Mouse (Mus musculus): Measurements from ENCODE around the gene Sgca. TPM values are rescaled to one million over a fixed set of nuclear protein-coding genes. Genes with fewer than 3 reads are reported as not detected.

Sgca gene
- total RNA-seq, 2 experiments from 2014 or later: 0.44 TPM; not detected in 1

DNA sequence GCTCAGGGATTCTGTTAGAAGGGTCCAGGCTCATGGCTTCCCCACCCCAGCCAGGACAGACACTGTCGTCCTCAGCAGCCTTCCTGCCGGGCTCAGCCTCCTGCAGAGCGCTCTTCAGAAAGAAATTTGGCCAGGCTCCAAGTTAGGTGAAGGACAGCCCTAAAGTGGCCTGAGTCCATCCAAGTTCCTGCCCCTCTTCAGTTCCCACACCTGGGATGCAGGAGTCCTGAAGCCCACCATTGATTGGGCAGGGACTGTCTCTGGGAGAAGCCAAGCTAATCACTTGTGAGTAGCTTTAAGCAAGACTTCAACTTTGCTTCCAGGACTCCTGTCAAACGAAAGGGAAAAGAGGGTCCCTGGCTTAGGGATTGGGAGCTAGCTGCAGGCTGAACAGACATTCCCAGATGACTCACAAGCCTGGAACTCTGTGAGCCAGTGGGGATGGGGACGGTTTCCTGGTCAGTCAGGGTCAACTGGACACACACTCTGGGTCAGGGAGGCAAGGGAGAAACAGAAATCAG, 48.3 kb downstream of the Sgca start:
- Histone ChIP-seq H3K27ac (no peak overlapping the region), H3K4me3 (no peak overlapping the region)
- no peak for DNase-seq (ENCODE audit: low spot score in 2 of 2)
- TF ChIP-seq CTCF (conservative IDR thresholded peaks at IDR 0.05): no peak

DNA sequence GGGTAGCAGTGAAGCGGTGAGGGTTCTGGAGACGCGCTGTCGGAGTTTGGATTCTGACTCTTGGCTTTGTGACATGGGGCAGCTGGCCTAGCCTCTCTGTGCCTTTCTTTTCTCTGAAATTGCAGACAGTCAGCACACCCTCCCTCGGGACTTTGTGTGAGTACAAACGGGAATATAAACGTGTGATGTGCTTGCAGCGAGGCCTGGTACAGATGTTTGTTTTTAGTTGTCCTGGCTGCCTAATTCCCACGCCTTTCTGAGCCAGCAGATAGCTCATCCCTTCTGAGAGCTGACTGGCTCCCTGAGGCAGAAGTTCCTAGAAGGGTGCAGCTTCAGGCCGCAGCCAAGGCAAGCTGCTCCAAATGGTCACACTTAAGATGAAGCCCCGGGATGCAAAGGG, 49.7 kb downstream of the Sgca start:
- no peak overlapping the region for H3K27ac ChIP-seq
- no peak for TF ChIP-seq CTCF (conservative IDR thresholded peaks at IDR 0.05)
- no peak overlapping the region for H3K4me3 ChIP-seq
- DNase-seq (ENCODE audit: low spot score in 2 of 2): no peak

DNA sequence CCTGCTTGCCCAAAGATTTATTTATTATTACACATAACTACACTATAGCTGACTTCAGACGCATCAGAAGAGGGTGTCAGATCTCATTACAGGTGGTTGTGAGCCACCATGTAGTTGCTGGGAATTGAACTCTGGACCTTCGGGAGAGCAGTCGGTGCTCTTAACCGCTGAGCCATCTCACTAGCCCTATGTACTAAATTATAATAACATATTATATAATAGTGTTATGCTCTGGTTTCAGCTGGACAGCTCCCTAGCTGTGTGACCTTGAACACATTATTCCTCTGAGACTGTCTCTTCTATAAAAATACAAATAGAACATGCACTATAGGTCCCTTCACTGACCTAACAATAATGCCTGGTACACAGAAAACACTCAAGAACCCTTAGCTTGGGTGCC, 51.1 kb downstream of the Sgca start:
- H3K27ac ChIP-seq: no peak overlapping the region
- H3K4me3 ChIP-seq: no peak overlapping the region
- no peak for TF ChIP-seq CTCF (conservative IDR thresholded peaks at IDR 0.05)
- no peak for DNase-seq (ENCODE audit: low spot score in 2 of 2)

DNA sequence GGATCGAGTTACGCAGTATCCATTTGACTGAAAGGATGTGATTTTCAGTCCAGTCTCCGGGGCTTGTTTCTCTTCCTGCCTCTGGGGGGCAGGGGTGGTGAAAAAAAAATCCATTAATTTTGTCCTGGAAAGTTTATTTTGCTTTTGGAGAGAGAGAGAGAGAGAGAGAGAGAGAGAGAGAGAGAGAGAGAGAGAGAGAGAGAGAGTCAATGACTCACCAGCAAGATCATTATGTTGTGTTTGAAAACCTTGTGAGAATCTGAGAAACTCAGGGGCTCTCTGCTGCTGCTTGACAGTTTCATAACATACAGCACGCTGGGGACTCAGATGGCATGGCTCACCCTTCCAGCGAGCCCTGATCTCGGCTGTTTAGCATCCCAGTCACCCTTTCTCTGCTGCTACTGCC, 55.1 kb downstream of the Sgca start:
- DNase-seq (ENCODE audit: low spot score in 2 of 2): no peak
- no peak overlapping the region for H3K4me3 ChIP-seq
- H3K27ac ChIP-seq: no peak overlapping the region
- TF ChIP-seq CTCF (conservative IDR thresholded peaks at IDR 0.05): peak; percentile 31; the same call in 1 of the 2 replicates

DNA sequence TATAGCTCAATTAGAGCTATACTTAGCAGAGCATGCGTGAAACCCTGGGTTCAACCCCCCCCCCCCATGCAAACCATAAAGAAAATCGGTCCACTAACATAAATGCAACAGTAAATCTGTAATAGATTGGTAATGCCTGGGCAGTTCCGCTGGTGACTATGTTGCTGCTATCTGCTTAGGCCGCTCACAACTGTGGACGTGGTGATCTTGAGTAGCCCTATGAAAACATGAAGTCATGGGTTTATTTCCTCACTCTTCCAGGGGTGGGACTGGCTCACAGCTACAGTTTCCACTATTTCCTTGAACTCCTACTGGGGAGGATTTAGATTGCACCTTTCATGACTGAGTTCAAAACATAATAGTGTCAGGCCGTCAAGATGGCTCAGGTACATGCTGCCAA, 58.4 kb downstream of the Sgca start:
- Histone ChIP-seq H3K27ac (no peak overlapping the region), H3K4me3 (no peak overlapping the region)
- no peak for TF ChIP-seq CTCF (conservative IDR thresholded peaks at IDR 0.05)
- no peak for DNase-seq (ENCODE audit: low spot score in 2 of 2)

DNA sequence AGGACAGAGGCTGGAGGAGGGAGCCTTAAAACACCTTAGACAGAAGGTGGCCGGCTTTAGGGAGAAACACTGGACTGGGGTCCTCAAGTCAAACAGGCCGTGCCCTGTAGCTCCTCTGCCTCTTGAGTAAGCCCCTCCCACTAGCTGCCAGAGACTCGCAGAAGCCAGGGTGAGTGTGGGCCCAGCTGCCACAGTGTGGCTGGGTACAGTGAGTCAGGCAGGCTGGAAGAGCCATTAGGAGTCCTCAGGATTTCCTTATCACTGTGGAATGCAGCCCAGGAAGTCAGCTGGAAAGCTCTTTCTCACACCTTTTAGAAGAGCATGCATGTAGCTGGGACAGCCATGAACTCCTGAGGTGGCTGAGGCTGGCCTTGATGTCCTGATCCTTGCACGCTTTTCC, 59.6 kb downstream of the Sgca start:
- no peak for TF ChIP-seq CTCF (conservative IDR thresholded peaks at IDR 0.05)
- no peak for DNase-seq (ENCODE audit: low spot score in 2 of 2)

DNA sequence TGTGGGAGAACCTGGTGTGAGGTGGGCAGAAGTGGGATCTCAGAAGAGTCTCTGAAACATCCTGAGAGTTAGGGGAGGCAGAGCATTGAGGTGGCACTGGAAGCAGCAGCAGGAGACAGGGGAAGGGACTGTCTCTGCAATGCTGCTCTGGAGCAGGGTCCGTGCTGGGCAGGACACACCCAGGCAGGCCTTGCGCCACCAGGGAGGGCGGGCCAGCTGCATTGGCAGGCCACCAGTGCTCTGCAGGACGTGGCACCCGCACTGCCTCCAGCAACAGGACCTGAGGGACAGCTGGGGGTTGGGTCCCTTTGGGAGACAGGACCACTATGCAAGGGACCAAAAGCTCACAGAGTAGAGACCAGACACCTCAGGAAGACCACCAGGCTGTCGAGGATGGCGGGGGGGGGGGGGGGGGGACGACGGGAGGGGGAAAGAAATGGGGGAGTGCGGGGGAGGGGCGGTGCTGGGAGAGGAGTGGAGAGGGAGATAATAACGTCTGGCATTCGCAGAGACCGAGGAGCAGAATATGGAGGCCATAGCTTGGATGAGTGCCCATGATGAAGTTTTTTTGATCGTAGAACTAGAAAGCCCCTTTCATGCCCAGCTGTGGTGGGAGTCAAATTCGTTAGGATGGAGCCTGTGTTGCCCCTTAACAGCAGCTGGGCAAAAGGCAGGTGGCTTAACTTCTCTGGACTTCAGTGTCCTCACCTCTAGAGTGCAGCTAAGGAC, 60.3 kb downstream of the Sgca start:
- DNase-seq (ENCODE audit: low spot score in 2 of 2): peak in 1 of 2 experiments; percentile 42
- TF ChIP-seq CTCF (conservative IDR thresholded peaks at IDR 0.05): no peak
- H3K27ac ChIP-seq: no peak overlapping the region

More for the DNA sequence above, 59.6 kb downstream of the Sgca start:
- Histone ChIP-seq H3K27ac (no peak overlapping the region), H3K4me3 (no peak overlapping the region)

DNA sequence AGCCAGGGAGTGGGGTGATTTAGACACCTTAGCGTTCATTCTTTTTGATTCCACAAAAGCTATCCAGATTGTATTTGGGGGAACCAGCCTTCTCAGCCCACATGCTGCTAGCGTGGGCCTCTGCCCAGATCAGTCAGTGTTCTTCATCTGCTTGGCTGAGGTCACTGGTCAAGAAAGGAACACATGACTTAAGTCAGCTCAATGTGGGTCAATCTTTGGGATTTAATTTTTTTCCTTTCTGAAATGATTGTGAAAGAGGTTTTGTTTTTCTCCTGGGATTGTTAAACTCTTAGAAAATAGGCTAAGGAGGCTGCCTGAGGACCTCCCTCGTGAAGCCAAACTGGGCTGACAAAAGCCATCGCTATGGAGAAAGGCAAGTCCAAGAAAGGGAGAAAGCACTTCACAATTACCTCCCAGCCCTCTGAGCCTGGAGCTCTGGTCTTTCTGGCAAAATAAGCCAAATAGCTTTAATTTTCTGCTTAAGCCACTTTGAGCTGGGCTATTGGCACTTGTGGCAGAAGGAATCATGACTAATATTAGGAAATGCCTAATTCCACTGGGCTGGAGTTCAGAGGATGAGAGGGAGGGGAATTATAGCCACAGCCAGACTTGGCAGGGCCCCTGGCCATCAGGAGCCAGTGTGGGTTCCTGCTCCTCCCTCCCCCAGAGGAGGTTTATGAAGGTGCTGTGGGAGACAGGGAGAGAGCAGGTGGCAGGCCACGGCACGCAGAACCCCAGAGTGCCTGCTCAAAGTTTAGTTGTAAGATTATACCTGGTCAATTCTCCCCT, 62.6 kb downstream of the Sgca start:
- H3K27ac ChIP-seq: 0 out of 2 replicates have a peak overlapping the region, but pooled peaks have one; percentile 20
- TF ChIP-seq CTCF (conservative IDR thresholded peaks at IDR 0.05): no peak
- no peak for DNase-seq (ENCODE audit: low spot score in 2 of 2)

More for the DNA sequence above, 60.3 kb downstream of the Sgca start:
- H3K4me3 ChIP-seq: no peak overlapping the region

More for the DNA sequence above, 62.6 kb downstream of the Sgca start:
- no peak overlapping the region for H3K4me3 ChIP-seq

Other genes starting within 250 kb of the Sgca start
- not detected for gene Cdc34b, start 234.5 kb downstream of the Sgca start, total RNA-seq (2021)
- not detected for gene Tmem92, start 193.6 kb downstream of the Sgca start, total RNA-seq (2021)
- gene Col1a1, start 40.1 kb downstream of the Sgca start, total RNA-seq (2021): 10 to 100 TPM in 1 of 2 experiments, 1 to 10 TPM in 1; 9.6 to 14.0 TPM
- gene Hils1, start 8.7 kb downstream of the Sgca start, total RNA-seq (2021): not detected
- gene Ppp1r9b, start 14.7 kb upstream of the Sgca start, total RNA-seq (2021): 100 to 1,000 TPM; 967 to 974 TPM
- gene Samd14, start 33.6 kb upstream of the Sgca start, total RNA-seq (2021): 10 to 100 TPM; 38.9 to 40.8 TPM
- 100 to 1,000 TPM; 133 TPM for gene Pdk2, start 65.0 kb upstream of the Sgca start, total RNA-seq (2021)
- gene Itga3, start 100.5 kb upstream of the Sgca start, total RNA-seq (2021): 10 to 100 TPM; 10.3 to 16.1 TPM
- gene Dlx3, start 143.8 kb upstream of the Sgca start, total RNA-seq (2021): not detected
- not detected for gene Dlx4, start 169.9 kb upstream of the Sgca start, total RNA-seq (2021)